Mouse (Mus musculus) neural tube, embryonic 15.5 days (tissue): ENCODE measurements around the gene Arntl. TPM values are rescaled to one million over a fixed set of nuclear protein-coding genes. Genes with fewer than 3 reads are reported as not detected.

Experiments used
- ATAC-seq: fragments of 200-750 bp; cut with Nextera tagmentation; 2 replicates; pipeline ENCODE4 v1.8.0; 2017; ENCODE audit warnings: mild to moderate bottlenecking, moderate TSS enrichment, moderate library complexity; ENCODE audit not compliant: low FRiP score
- H3K27ac ChIP-seq: fragments of 300-500 bp; sonication (generic); replicated peaks from 2 replicates; pipeline ENCODE4 v1.5.1; 2015; ENCODE audit warnings: mild to moderate bottlenecking, inconsistent platforms
- H3K27me3 ChIP-seq: fragments of 300-500 bp; sonication (generic); replicated peaks from 2 replicates; pipeline ENCODE4 v1.6.1; 2015; ENCODE audit warnings: inconsistent platforms
- H3K36me3 ChIP-seq: fragments of 300-500 bp; sonication (generic); 2 replicates; pipeline ENCODE4 v1.6.1; 2015; ENCODE audit warnings: inconsistent platforms
- H3K4me1 ChIP-seq: fragments of 300-500 bp; sonication (generic); 2 replicates; pipeline ENCODE4 v1.6.1; 2015; ENCODE audit warnings: inconsistent platforms
- H3K4me2 ChIP-seq: fragments of 300-500 bp; sonication (generic); 2 replicates; pipeline ENCODE4 v1.6.1; 2015; ENCODE audit warnings: inconsistent platforms, mild to moderate bottlenecking, moderate library complexity
- H3K4me3 ChIP-seq: fragments of 300-500 bp; sonication (generic); replicated peaks from 2 replicates; pipeline ENCODE4 v1.5.1; 2015; ENCODE audit warnings: mild to moderate bottlenecking, inconsistent platforms
- H3K9ac ChIP-seq: fragments of 300-500 bp; sonication (generic); replicated peaks from 2 replicates; pipeline ENCODE4 v1.6.1; 2015; ENCODE audit warnings: mild to moderate bottlenecking, inconsistent platforms
- H3K9me3 ChIP-seq: fragments of 300-500 bp; sonication (generic); replicated peaks from 2 replicates; pipeline ENCODE4 v1.6.1; 2016; ENCODE audit warnings: inconsistent platforms
- WGBS: fragments of 180-500 bp; shearing (Covaris S2); methylation state at CpG from one replicate; pipeline ENCODE4 v1.1.7; 2015; ENCODE audit warnings: mixed read lengths; 5-methylcytosine and 5-hydroxymethylcytosine counted together
- polyA plus RNA-seq: library from polyadenylated mRNA; unstranded; fragments of >200 nt; fragmentation: Nextera tagmentation; extraction: Ambion mirVana; gene quantifications from 2 replicates; pipeline ENCODE4 v1.2.1, GENCODE M21; 2015

Arntl gene
- polyA plus RNA-seq, 1 experiment from 2014 or later = 14.4 TPM

DNA sequence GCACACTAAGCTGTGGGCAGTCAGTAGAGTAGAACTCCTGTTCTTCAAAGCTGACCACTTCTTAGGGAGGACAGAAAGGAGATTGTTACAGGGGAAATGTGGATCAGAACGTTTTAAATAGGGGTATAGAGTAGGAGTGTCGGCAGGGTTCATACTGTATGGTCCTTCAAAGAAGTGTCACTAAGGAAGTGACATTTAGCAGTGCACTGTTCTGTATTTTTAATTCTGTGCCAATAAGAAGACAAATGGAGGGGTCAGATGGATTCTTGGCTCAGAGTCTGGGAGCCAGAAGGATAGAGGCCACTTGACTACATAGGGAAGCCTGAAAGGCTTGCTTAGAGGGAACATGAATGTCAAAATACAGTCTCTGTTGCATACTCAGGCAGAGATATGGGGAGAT lies 70.0 kb downstream of the Arntl start:
- no peaks in the 10 kb centered on the region for H3K9me3 ChIP-seq
- H3K9ac ChIP-seq = no peak overlapping the region
- H3K4me3 ChIP-seq = no peak overlapping the region
- WGBS = 66% methylated on average over 2 of the region's 2 CpGs
- no peak overlapping the region for H3K27ac ChIP-seq
- no peaks in the 10 kb centered on the region for H3K36me3 ChIP-seq
- peak; percentile 41; the same call in 1 of the 2 replicates for ATAC-seq
- H3K4me2 ChIP-seq = no peak overlapping the region
- peaks cover 5% of the 10 kb centered on the region; the same call in 1 of the 2 replicates for H3K4me1 ChIP-seq
- no peaks in the 10 kb centered on the region for H3K27me3 ChIP-seq

DNA sequence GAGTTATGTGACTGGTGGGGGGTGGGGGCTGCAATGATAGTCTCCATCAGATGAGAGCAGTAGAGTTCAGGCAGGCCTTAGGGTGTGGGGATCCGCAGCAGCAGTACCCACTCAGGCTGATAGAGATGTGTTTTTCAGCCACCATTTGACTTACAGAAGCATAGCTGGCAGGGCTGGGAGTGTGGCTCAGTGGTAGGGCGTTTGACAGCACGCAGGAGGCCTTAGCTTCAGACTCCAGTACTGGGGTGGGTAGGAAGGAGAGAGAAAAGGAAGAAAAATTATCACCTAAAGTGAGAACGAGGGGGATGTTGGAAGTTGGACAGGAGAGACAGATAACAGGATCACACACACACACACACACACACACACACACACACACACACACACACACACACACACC lies 71.2 kb downstream of the Arntl start:
- no peaks in the 10 kb centered on the region for H3K4me1 ChIP-seq
- WGBS = 96% methylated on average over 3 of the region's 4 CpGs
- peaks cover 5% of the 10 kb centered on the region for H3K36me3 ChIP-seq
- H3K4me3 ChIP-seq = no peak overlapping the region
- no peak overlapping the region for H3K9ac ChIP-seq
- H3K27ac ChIP-seq = no peak overlapping the region
- ATAC-seq = no peak
- 0 out of 2 replicates have a peak, but pooled peaks cover 2% of the 10 kb centered on the region for H3K9me3 ChIP-seq
- H3K4me2 ChIP-seq = no peak overlapping the region
- no peaks in the 10 kb centered on the region for H3K27me3 ChIP-seq

DNA sequence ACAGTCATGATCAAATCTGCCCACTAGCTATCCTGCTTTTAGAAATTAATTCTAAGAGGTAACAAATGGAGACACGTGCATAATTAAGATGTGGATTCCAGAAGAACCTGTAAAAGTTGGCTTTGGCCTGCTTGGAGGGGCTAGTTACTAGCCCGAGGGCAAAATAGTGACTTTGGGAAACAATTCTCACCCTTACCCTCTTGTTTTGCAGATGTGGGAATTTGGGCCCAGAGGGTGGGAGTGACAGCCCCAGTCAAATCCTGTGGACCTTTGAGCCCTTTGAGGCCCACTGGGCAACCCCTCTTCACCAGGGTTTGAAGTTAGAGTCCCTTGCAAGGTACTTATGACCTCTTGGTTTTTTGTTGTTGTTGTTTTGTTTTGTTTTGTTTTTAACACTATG lies 72.0 kb downstream of the Arntl start:
- Histone ChIP-seq H3K9ac (no peak overlapping the region), H3K27me3 (no peaks in the 10 kb centered on the region), H3K4me3 (no peak overlapping the region), H3K36me3 (peaks cover 11% of the 10 kb centered on the region), H3K27ac (no peak overlapping the region), H3K9me3 (0 out of 2 replicates have a peak, but pooled peaks cover 2% of the 10 kb centered on the region), H3K4me2 (no peak overlapping the region), H3K4me1 (no peaks in the 10 kb centered on the region)
- WGBS = 75% methylated on average over 2 of the region's 2 CpGs
- ATAC-seq = no peak

DNA sequence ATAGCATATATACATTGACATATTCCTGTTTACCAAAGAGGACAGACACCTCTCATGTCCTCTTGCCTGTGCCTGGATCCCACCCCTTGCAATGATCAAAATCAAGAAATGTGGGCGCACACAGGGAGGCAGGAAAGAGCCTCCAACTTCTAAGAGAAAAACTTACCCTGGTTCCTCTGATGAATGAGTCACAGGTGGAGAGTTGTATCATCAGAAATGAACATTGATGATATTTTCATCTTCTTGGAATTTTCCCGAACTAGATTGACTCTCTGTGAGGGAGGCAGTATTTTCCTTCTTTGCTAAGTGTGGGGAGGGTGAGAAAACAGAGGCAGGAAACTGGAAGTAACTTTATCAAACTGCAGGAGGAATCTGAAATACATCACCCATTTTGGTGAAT lies 78.1 kb downstream of the Arntl start:
- no peaks in the 10 kb centered on the region for H3K27me3 ChIP-seq
- WGBS = 85% methylated on average over 2 of the region's 2 CpGs

DNA sequence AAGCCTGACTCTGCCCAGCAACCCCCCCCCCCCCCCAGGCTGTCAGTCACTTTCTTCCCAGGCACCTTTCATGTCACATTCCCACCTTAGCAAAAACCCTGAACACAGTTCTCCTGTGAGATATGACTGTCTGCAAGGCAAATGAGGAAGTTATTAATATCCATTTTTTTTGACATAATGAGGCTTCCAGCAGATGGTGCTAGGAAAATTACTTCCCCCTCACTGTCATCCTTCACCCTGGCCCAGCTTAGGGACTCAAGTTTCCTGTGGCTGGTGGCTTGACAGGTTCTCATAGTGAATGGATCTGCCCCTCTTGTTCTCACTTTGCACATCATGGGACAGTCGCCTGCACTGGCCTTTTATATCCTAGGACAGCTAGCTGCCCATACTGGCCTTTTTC lies 81.9 kb downstream of the Arntl start:
- no peaks in the 10 kb centered on the region for H3K27me3 ChIP-seq
- no peak overlapping the region for H3K9ac ChIP-seq
- no peaks in the 10 kb centered on the region for H3K4me1 ChIP-seq
- WGBS = 76% methylated on average over 1 of the region's 1 CpGs
- H3K27ac ChIP-seq = no peak overlapping the region
- ATAC-seq = no peak
- peaks cover 26% of the 10 kb centered on the region for H3K36me3 ChIP-seq
- H3K4me3 ChIP-seq = no peak overlapping the region
- no peak overlapping the region for H3K4me2 ChIP-seq
- no peaks in the 10 kb centered on the region for H3K9me3 ChIP-seq

More for the DNA sequence above, 78.1 kb downstream of the Arntl start:
- Histone ChIP-seq H3K9ac (no peak overlapping the region), H3K27ac (no peak overlapping the region), H3K36me3 (peaks cover 34% of the 10 kb centered on the region), H3K9me3 (0 out of 2 replicates have a peak, but pooled peaks cover 2% of the 10 kb centered on the region), H3K4me1 (no peaks in the 10 kb centered on the region), H3K4me2 (no peak overlapping the region), H3K4me3 (no peak overlapping the region)
- no peak for ATAC-seq

DNA sequence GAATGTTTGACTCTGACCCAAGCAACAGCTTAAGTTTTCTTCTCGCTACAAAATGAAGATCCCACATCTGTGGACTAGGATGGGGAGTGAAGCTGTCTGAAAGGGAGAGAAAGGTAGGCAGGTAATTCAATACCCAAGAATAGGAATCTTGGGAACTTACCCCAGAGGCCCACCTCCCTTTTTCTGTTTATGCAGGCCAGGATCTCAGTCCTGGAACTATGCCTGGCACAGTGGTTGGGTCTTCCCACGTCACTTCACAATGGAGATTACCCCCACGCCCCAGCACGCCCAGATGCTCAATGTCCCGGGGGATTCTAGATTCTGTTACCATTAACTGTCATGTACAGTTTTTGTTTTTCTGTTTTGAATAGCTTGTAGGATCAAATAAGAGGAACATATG lies 84.5 kb downstream of the Arntl start:
- WGBS = 80% methylated on average over 5 of the region's 5 CpGs
- no peak for ATAC-seq
- peaks cover 15% of the 10 kb centered on the region; the same call in 1 of the 2 replicates for H3K36me3 ChIP-seq
- H3K27ac ChIP-seq = no peak overlapping the region
- no peaks in the 10 kb centered on the region for H3K9me3 ChIP-seq
- H3K4me1 ChIP-seq = no peaks in the 10 kb centered on the region
- no peak overlapping the region for H3K4me2 ChIP-seq
- no peaks in the 10 kb centered on the region for H3K27me3 ChIP-seq
- no peak overlapping the region for H3K4me3 ChIP-seq
- H3K9ac ChIP-seq = no peak overlapping the region

DNA sequence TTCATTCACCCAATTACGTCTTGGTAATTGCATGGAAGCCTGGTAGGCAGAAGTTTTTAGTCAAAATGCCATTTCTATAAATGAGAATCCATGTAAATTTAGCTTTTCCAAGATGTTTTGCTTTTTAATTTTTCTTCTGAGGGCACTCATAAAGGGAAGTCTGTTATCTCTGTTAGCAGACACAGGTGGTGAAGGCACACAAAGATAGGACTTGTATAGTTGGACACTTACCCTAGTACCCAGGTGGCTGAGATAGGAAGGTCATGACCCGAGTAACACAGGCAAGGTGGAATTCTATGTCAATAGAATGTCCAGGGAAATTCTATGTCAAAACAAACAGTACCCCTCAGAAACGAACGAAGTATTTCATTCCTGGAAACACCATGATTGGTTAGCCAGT lies 84.9 kb downstream of the Arntl start:
- Histone ChIP-seq H3K4me2 (no peak overlapping the region), H3K4me1 (no peaks in the 10 kb centered on the region), H3K4me3 (no peak overlapping the region), H3K9ac (no peak overlapping the region), H3K27me3 (no peaks in the 10 kb centered on the region), H3K27ac (no peak overlapping the region), H3K9me3 (no peaks in the 10 kb centered on the region), H3K36me3 (peaks cover 15% of the 10 kb centered on the region; the same call in 1 of the 2 replicates)
- WGBS = 91% methylated on average over 4 of the region's 4 CpGs
- no peak for ATAC-seq

DNA sequence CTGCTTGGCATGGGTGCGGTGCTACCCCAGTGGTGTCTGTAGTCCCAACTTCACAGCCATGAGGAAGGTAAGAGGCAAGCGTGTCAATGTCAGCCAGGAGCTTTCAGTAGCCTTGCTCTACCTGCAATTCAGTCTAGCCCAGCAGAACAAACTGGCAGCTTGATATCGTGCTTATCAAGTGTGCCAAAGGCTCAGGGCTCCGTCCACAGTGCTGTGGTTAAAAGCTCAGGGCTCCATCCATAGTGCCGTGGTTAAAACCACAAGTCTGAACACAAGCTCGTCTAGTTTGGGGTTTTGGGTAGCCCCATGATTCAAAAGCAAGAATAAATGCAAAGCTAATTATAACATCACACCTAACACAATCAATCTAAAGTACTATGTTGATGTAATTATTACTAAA lies 87.3 kb downstream of the Arntl start:
- no peak overlapping the region for H3K4me3 ChIP-seq
- no peaks in the 10 kb centered on the region for H3K9me3 ChIP-seq
- no peaks in the 10 kb centered on the region for H3K27me3 ChIP-seq
- H3K27ac ChIP-seq = no peak overlapping the region
- H3K4me2 ChIP-seq = no peak overlapping the region
- no peak overlapping the region for H3K9ac ChIP-seq
- 88% methylated on average over 6 of the region's 6 CpGs for WGBS
- ATAC-seq = no peak
- peaks cover 8% of the 10 kb centered on the region for H3K36me3 ChIP-seq
- H3K4me1 ChIP-seq = no peaks in the 10 kb centered on the region

DNA sequence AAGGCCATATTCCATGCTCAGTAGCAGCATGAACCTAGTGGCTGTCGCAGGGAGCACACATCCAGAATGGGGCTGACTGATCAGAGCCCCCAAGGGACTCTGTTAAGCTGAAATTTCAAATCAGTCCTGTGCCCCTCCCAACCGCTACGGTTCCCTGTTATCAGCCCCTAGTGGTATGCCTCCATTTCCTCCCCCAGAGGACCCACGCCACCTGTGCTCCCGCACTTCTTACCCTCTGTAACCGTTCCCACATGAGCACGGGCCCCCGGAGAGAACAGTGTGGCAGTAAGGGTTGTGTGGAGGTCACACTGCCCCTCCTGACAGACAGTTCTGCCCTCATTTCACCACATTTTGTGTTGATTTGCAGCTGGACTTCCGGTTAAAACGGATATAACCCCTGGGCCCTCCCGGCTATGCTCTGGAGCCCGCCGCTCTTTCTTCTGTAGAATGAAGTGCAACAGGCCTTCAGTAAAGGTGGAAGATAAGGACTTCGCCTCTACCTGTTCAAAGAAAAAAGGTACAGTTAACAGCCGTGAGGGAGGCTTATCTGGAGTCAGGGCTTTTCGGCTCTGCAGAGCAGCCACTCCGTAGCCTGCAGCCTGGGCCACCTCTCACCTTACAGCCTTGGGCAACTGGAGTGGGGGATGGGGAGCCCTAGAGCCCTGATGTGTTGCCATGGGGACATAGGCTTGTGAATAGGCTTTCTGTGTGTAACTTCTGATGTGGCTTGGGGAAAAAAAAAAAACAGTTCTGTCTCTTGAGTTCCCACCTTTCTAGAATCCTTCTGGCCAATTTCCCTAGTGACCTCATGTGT lies 88.0 kb downstream of the Arntl start:
- Histone ChIP-seq H3K9me3 (no peaks in the 10 kb centered on the region), H3K4me3 (no peak overlapping the region), H3K27me3 (no peaks in the 10 kb centered on the region), H3K4me1 (no peaks in the 10 kb centered on the region), H3K27ac (no peak overlapping the region), H3K4me2 (no peak overlapping the region), H3K36me3 (peaks cover 8% of the 10 kb centered on the region), H3K9ac (no peak overlapping the region)
- no peak for ATAC-seq
- 44% methylated on average over 17 of the region's 17 CpGs for WGBS

DNA sequence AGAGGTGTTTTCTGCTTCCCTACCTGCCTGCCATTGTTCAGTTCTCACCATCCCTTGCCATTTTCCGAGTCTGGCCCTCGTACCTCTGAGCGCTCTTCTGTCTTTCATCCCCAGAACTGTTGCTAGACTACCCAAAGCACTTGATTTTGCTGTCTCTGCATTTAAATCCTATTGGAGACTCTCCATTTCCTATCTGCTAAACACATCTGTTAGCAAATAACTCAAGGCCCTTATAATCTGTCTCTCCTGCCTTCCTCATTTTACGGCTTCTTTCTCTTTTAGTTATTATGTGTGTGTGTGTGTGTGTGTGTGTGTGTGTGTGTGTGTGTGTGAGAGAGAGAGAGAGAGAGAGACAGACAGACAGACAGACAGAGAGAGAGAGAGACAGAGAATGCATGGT lies 90.5 kb downstream of the Arntl start:
- no peaks in the 10 kb centered on the region for H3K4me1 ChIP-seq
- no peaks in the 10 kb centered on the region for H3K27me3 ChIP-seq
- H3K4me2 ChIP-seq = no peak overlapping the region
- H3K27ac ChIP-seq = no peak overlapping the region
- no peak overlapping the region for H3K4me3 ChIP-seq
- 91% methylated on average over 4 of the region's 4 CpGs for WGBS
- no peak overlapping the region for H3K9ac ChIP-seq
- ATAC-seq = no peak
- no peaks in the 10 kb centered on the region for H3K9me3 ChIP-seq
- peaks cover 16% of the 10 kb centered on the region for H3K36me3 ChIP-seq

DNA sequence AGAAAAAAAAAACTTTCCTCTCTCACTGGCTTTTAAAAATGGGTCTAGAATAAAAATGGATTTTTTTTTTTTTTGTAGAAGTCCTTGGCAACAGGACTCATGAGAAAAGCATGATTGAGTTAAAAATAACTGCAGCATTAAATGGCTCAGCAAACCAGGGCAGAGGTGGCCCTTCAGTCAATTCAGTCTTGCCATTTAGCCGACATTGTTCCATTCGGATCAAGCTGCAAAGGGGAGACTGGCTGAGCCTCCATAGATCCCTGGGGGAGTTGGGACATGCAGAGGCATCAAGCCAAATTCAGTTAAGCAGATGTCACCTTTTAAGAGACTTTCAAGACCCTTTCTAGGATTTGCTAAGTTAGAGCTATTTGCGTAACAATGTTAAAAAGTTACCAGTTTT lies 102.9 kb downstream of the Arntl start:
- Histone ChIP-seq H3K36me3 (peaks cover 17% of the 10 kb centered on the region), H3K4me1 (no peaks in the 10 kb centered on the region; the same call in 1 of the 2 replicates), H3K9ac (no peak overlapping the region)

DNA sequence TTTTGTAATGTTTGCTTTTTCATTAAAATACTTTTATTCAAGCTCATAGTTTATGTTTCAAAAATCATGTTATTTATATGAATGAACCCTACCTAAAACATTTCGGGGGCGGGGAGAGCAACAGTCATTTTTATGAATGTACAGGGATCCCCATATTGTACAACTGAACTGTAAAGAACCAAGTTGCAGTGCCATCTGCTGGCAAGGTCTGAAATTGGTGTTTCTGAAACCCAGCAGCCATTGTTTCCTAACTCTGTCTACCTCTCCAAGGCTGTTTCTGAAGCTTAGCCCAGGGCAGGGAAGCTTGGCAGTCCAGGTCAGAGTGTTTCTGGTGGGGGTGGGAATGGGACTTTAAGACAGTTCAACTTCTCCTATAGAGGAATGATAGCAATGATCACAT lies 104.5 kb downstream of the Arntl start:
- H3K4me2 ChIP-seq = no peak overlapping the region
- no peaks in the 10 kb centered on the region for H3K9me3 ChIP-seq
- WGBS = 20% methylated on average over 2 of the region's 2 CpGs
- H3K9ac ChIP-seq = no peak overlapping the region
- ATAC-seq = peak; percentile 70; the same call in 1 of the 2 replicates
- H3K27ac ChIP-seq = no peak overlapping the region
- H3K36me3 ChIP-seq = peaks cover 11% of the 10 kb centered on the region
- H3K27me3 ChIP-seq = no peaks in the 10 kb centered on the region
- no peaks in the 10 kb centered on the region; the same call in 1 of the 2 replicates for H3K4me1 ChIP-seq
- no peak overlapping the region for H3K4me3 ChIP-seq

More for the DNA sequence above, 102.9 kb downstream of the Arntl start:
- no peak overlapping the region for H3K4me2 ChIP-seq
- H3K27me3 ChIP-seq = no peaks in the 10 kb centered on the region
- H3K4me3 ChIP-seq = no peak overlapping the region
- no peaks in the 10 kb centered on the region for H3K9me3 ChIP-seq
- H3K27ac ChIP-seq = no peak overlapping the region
- no peak for ATAC-seq
- 60% methylated on average over 3 of the region's 3 CpGs for WGBS
